Mouse (Mus musculus): Measurements from ENCODE around the gene Dixdc1.

The Dixdc1 gene

GRCm38 (mm10) chr9:50738914-50739870 is at the start of gene Dixdc1:
TSS of gene Dixdc1 (minus strand) at chr9:50739517.
- peak; percentile 94 for DNase-seq (ENCODE audit: low spot score in 2 of 2)

- DNase-seq (ENCODE audit: low spot score in 2 of 2), result no peak
Measured at GRCm38 (mm10) chr9:50782155-50782554, 42.8 kb upstream of the Dixdc1 start.

- DNase-seq (ENCODE audit: low spot score in 2 of 2), result no peak
Measured at GRCm38 (mm10) chr9:50776162-50776760, 36.9 kb upstream of the Dixdc1 start.

- no peak for DNase-seq (ENCODE audit: low spot score in 2 of 2)
Measured at GRCm38 (mm10) chr9:50775662-50776126, 36.4 kb upstream of the Dixdc1 start.

- DNase-seq (ENCODE audit: low spot score in 2 of 2), result peak; percentile 89
Measured at GRCm38 (mm10) chr9:50774991-50775612, 35.8 kb upstream of the Dixdc1 start, which contains the start of the genes Alg9 and 1110032A03Rik. TSS of gene Alg9 (plus strand) at chr9:50775019. TSS of gene 1110032A03Rik (minus strand) at chr9:50775520.

GRCm38 (mm10) chr9:50774026-50774462 is 34.7 kb upstream of the Dixdc1 start:
- DNase-seq (ENCODE audit: low spot score in 2 of 2), result no peak

- no peak for DNase-seq (ENCODE audit: low spot score in 2 of 2)
Measured at GRCm38 (mm10) chr9:50770011-50770410, 30.7 kb upstream of the Dixdc1 start.

GRCm38 (mm10) chr9:50768107-50769002 is 29.0 kb upstream of the Dixdc1 start, which contains the start of gene Fdxacb1:
TSS of gene Fdxacb1 (plus strand) at chr9:50768236.
- DNase-seq (ENCODE audit: low spot score in 2 of 2), result peak; percentile 97

- peak in 1 of 2 experiments; percentile 5 for DNase-seq (ENCODE audit: low spot score in 2 of 2)
Measured at GRCm38 (mm10) chr9:50767531-50768106, 28.3 kb upstream of the Dixdc1 start.

- no peak for DNase-seq (ENCODE audit: low spot score in 2 of 2)
Measured at GRCm38 (mm10) chr9:50763331-50763730, 24.0 kb upstream of the Dixdc1 start.

GRCm38 (mm10) chr9:50761520-50762243 is 22.4 kb upstream of the Dixdc1 start:
- no peak for DNase-seq (ENCODE audit: low spot score in 2 of 2)

- DNase-seq (ENCODE audit: low spot score in 2 of 2), result no peak
Measured at GRCm38 (mm10) chr9:50756711-50757110, 17.4 kb upstream of the Dixdc1 start.

GRCm38 (mm10) chr9:50753947-50754346 is 14.6 kb upstream of the Dixdc1 start:
- DNase-seq (ENCODE audit: low spot score in 2 of 2), result no peak

GRCm38 (mm10) chr9:50752784-50753615 is 13.7 kb upstream of the Dixdc1 start:
- peak; percentile 67 to 83 for DNase-seq (ENCODE audit: low spot score in 2 of 2)

GRCm38 (mm10) chr9:50752054-50752602 is 12.8 kb upstream of the Dixdc1 start, which contains the start of gene Hspb2:
TSS of gene Hspb2 (minus strand) at chr9:50752354.
- DNase-seq (ENCODE audit: low spot score in 2 of 2), result no peak

GRCm38 (mm10) chr9:50751323-50751722 is 12.0 kb upstream of the Dixdc1 start, which contains the start of gene Cryab:
TSS of gene Cryab (plus strand) at chr9:50751325.
- no peak for DNase-seq (ENCODE audit: low spot score in 2 of 2)

GRCm38 (mm10) chr9:50750706-50751105 is 11.4 kb upstream of the Dixdc1 start:
- no peak for DNase-seq (ENCODE audit: low spot score in 2 of 2)

- DNase-seq (ENCODE audit: low spot score in 2 of 2), result peak in 1 of 2 experiments; percentile 44
Measured at GRCm38 (mm10) chr9:50746214-50746677, 6.9 kb upstream of the Dixdc1 start, which contains the start of gene 2310030G06Rik. TSS of gene 2310030G06Rik (minus strand) at chr9:50746536.

Data from urinary bladder, postnatal 36 days (tissue).